Mouse (Mus musculus): Measurements from ENCODE around the gene Grk2. TPM values are rescaled to one million over a fixed set of nuclear protein-coding genes. Genes with fewer than 3 reads are reported as not detected.
A peak's percentile ranks its signal among the peaks of the same experiment; 100 is the strongest.

Gene Grk2
- polyA plus RNA-seq, 1 experiment from 2014 or later, result 15.5 TPM

GRCm38 (mm10) chr19:4291161-4291560 is 14.9 kb downstream of the Grk2 start:
- no peak overlapping the region for H3K27ac ChIP-seq (ENCODE audit: low read length)
- H3K9ac ChIP-seq (ENCODE audit: low read length), result no peak overlapping the region
- H3K36me3 ChIP-seq (ENCODE audit: control insufficient read depth, insufficient read depth), result peaks cover 53% of the 10 kb centered on the region
- H3K27me3 ChIP-seq (ENCODE audit: control insufficient read depth, insufficient read depth, low read length), result no peaks in the 10 kb centered on the region
- H3K9me3 ChIP-seq (replicated peaks; ENCODE audit: control insufficient read depth, low read length), result no peaks in the 10 kb centered on the region
- H3K4me3 ChIP-seq (ENCODE audit: low read length), result no peak overlapping the region
- H3K4me1 ChIP-seq (ENCODE audit: control insufficient read depth, insufficient read depth, low read length), result no peaks in the 10 kb centered on the region
- no peak overlapping the region for H3K4me2 ChIP-seq (ENCODE audit: low read depth, low read length)
- no peak for ATAC-seq (replicated peaks; ENCODE audit: extremely low read depth, insufficient read depth, low FRiP score)
- 92% methylated on average over 11 of the region's 11 CpGs for WGBS

GRCm38 (mm10) chr19:4290749-4291148 is 15.3 kb downstream of the Grk2 start:
- Histone ChIP-seq H3K9ac (ENCODE audit: low read length) (no peak overlapping the region), H3K4me3 (ENCODE audit: low read length) (no peak overlapping the region), H3K27me3 (ENCODE audit: control insufficient read depth, insufficient read depth, low read length) (no peaks in the 10 kb centered on the region), H3K27ac (ENCODE audit: low read length) (no peak overlapping the region), H3K4me1 (ENCODE audit: control insufficient read depth, insufficient read depth, low read length) (no peaks in the 10 kb centered on the region), H3K36me3 (ENCODE audit: control insufficient read depth, insufficient read depth) (peaks cover 57% of the 10 kb centered on the region), H3K4me2 (ENCODE audit: low read depth, low read length) (no peak overlapping the region), H3K9me3 (replicated peaks; ENCODE audit: control insufficient read depth, low read length) (no peaks in the 10 kb centered on the region)
- no peak for ATAC-seq (replicated peaks; ENCODE audit: extremely low read depth, insufficient read depth, low FRiP score)
- WGBS, result 83% methylated on average over 15 of the region's 15 CpGs

GRCm38 (mm10) chr19:4283653-4284052 is 22.4 kb downstream of the Grk2 start:
- Histone ChIP-seq H3K4me3 (ENCODE audit: low read length) (peak overlapping the region; percentile 65), H3K27ac (ENCODE audit: low read length) (no peak overlapping the region; the same call in 1 of the 2 replicates), H3K27me3 (ENCODE audit: control insufficient read depth, insufficient read depth, low read length) (no peaks in the 10 kb centered on the region), H3K4me2 (ENCODE audit: low read depth, low read length) (peak overlapping the region; percentile 84), H3K9ac (ENCODE audit: low read length) (no peak overlapping the region; the same call in 1 of the 2 replicates), H3K9me3 (replicated peaks; ENCODE audit: control insufficient read depth, low read length) (0 out of 2 replicates have a peak, but pooled peaks cover 3% of the 10 kb centered on the region), H3K36me3 (ENCODE audit: control insufficient read depth, insufficient read depth) (peaks cover 30% of the 10 kb centered on the region), H3K4me1 (ENCODE audit: control insufficient read depth, insufficient read depth, low read length) (no peaks in the 10 kb centered on the region; the same call in 1 of the 2 replicates)
- 46% methylated on average over 7 of the region's 7 CpGs for WGBS
- no peak for ATAC-seq (replicated peaks; ENCODE audit: extremely low read depth, insufficient read depth, low FRiP score)

GRCm38 (mm10) chr19:4282898-4283553 is 23.0 kb downstream of the Grk2 start, which contains the start of gene Ankrd13d:
Gene Ankrd13d (minus strand): TSS chr19:4283137.
- no peaks in the 10 kb centered on the region for H3K27me3 ChIP-seq (ENCODE audit: control insufficient read depth, insufficient read depth, low read length)
- peak within 1 kb of the TSS; percentile 84 for H3K4me2 ChIP-seq (ENCODE audit: low read depth, low read length)
- ATAC-seq (replicated peaks; ENCODE audit: extremely low read depth, insufficient read depth, low FRiP score), result peak; percentile 90
- H3K36me3 ChIP-seq (ENCODE audit: control insufficient read depth, insufficient read depth), result peaks cover 25% of the 10 kb centered on the region
- no peak within 1 kb of the TSS; the same call in 1 of the 2 replicates for H3K27ac ChIP-seq (ENCODE audit: low read length)
- WGBS, result 0% methylated on average over 48 of the region's 50 CpGs
- peak within 1 kb of the TSS; percentile 65 for H3K4me3 ChIP-seq (ENCODE audit: low read length)
- peak within 1 kb of the TSS; percentile 72 for H3K9ac ChIP-seq (ENCODE audit: low read length)
- no peaks in the 10 kb centered on the region; the same call in 1 of the 2 replicates for H3K4me1 ChIP-seq (ENCODE audit: control insufficient read depth, insufficient read depth, low read length)
- H3K9me3 ChIP-seq (replicated peaks; ENCODE audit: control insufficient read depth, low read length), result 0 out of 2 replicates have a peak, but pooled peaks cover 3% of the 10 kb centered on the region

GRCm38 (mm10) chr19:4280425-4280824 is 25.6 kb downstream of the Grk2 start:
- Histone ChIP-seq H3K36me3 (ENCODE audit: control insufficient read depth, insufficient read depth) (peaks cover 6% of the 10 kb centered on the region), H3K27ac (ENCODE audit: low read length) (no peak overlapping the region), H3K9me3 (replicated peaks; ENCODE audit: control insufficient read depth, low read length) (peaks cover 7% of the 10 kb centered on the region; the same call in 1 of the 2 replicates), H3K4me2 (ENCODE audit: low read depth, low read length) (no peak overlapping the region), H3K27me3 (ENCODE audit: control insufficient read depth, insufficient read depth, low read length) (no peaks in the 10 kb centered on the region), H3K4me3 (ENCODE audit: low read length) (no peak overlapping the region), H3K4me1 (ENCODE audit: control insufficient read depth, insufficient read depth, low read length) (no peaks in the 10 kb centered on the region; the same call in 1 of the 2 replicates), H3K9ac (ENCODE audit: low read length) (no peak overlapping the region)
- no peak for ATAC-seq (replicated peaks; ENCODE audit: extremely low read depth, insufficient read depth, low FRiP score)
- WGBS, result 90% methylated on average over 9 of the region's 9 CpGs

- no peaks in the 10 kb centered on the region for H3K27me3 ChIP-seq (ENCODE audit: control insufficient read depth, insufficient read depth, low read length)
- no peak overlapping the region for H3K9ac ChIP-seq (ENCODE audit: low read length)
- H3K9me3 ChIP-seq (replicated peaks; ENCODE audit: control insufficient read depth, low read length), result peaks cover 7% of the 10 kb centered on the region; the same call in 1 of the 2 replicates
- H3K4me2 ChIP-seq (ENCODE audit: low read depth, low read length), result no peak overlapping the region
- no peak overlapping the region for H3K27ac ChIP-seq (ENCODE audit: low read length)
- H3K36me3 ChIP-seq (ENCODE audit: control insufficient read depth, insufficient read depth), result peaks cover 5% of the 10 kb centered on the region; the same call in 1 of the 2 replicates
- ATAC-seq (replicated peaks; ENCODE audit: extremely low read depth, insufficient read depth, low FRiP score), result no peak
- no peaks in the 10 kb centered on the region; the same call in 1 of the 2 replicates for H3K4me1 ChIP-seq (ENCODE audit: control insufficient read depth, insufficient read depth, low read length)
- H3K4me3 ChIP-seq (ENCODE audit: low read length), result no peak overlapping the region
- WGBS, result 96% methylated on average over 1 of the region's 1 CpGs
These were observed 26.5 kb downstream of the Grk2 start for GRCm38 (mm10) chr19:4279487-4279886.

- peaks cover 14% of the 10 kb centered on the region; the same call in 1 of the 2 replicates for H3K4me1 ChIP-seq (ENCODE audit: control insufficient read depth, insufficient read depth, low read length)
- WGBS, result 88% methylated on average over 11 of the region's 11 CpGs
- H3K9me3 ChIP-seq (replicated peaks; ENCODE audit: control insufficient read depth, low read length), result peaks cover 2% of the 10 kb centered on the region; the same call in 1 of the 2 replicates
- H3K4me3 ChIP-seq (ENCODE audit: low read length), result no peak overlapping the region
- H3K27me3 ChIP-seq (ENCODE audit: control insufficient read depth, insufficient read depth, low read length), result no peaks in the 10 kb centered on the region
- H3K27ac ChIP-seq (ENCODE audit: low read length), result no peak overlapping the region
- H3K36me3 ChIP-seq (ENCODE audit: control insufficient read depth, insufficient read depth), result peaks cover under 1% of the 10 kb centered on the region; the same call in 1 of the 2 replicates
- ATAC-seq (replicated peaks; ENCODE audit: extremely low read depth, insufficient read depth, low FRiP score), result no peak
- no peak overlapping the region for H3K4me2 ChIP-seq (ENCODE audit: low read depth, low read length)
- no peak overlapping the region for H3K9ac ChIP-seq (ENCODE audit: low read length)
These were observed 35.0 kb downstream of the Grk2 start for GRCm38 (mm10) chr19:4270972-4271371.

GRCm38 (mm10) chr19:4270187-4270586 is 35.8 kb downstream of the Grk2 start:
- no peak for ATAC-seq (replicated peaks; ENCODE audit: extremely low read depth, insufficient read depth, low FRiP score)
- H3K36me3 ChIP-seq (ENCODE audit: control insufficient read depth, insufficient read depth), result no peaks in the 10 kb centered on the region
- H3K27ac ChIP-seq (ENCODE audit: low read length), result no peak overlapping the region
- H3K4me2 ChIP-seq (ENCODE audit: low read depth, low read length), result no peak overlapping the region
- H3K4me1 ChIP-seq (ENCODE audit: control insufficient read depth, insufficient read depth, low read length), result peaks cover 14% of the 10 kb centered on the region; the same call in 1 of the 2 replicates
- no peak overlapping the region for H3K4me3 ChIP-seq (ENCODE audit: low read length)
- H3K9me3 ChIP-seq (replicated peaks; ENCODE audit: control insufficient read depth, low read length), result no peaks in the 10 kb centered on the region
- WGBS, result 65% methylated on average over 6 of the region's 6 CpGs
- H3K9ac ChIP-seq (ENCODE audit: low read length), result no peak overlapping the region
- H3K27me3 ChIP-seq (ENCODE audit: control insufficient read depth, insufficient read depth, low read length), result no peaks in the 10 kb centered on the region
